Mouse (Mus musculus) heart, postnatal 0 days (tissue): Measurements from ENCODE around the gene Zmynd12.

ENCODE experiments used
- CTCF ChIP-seq: IDR thresholded peaks from 2 replicates; pipeline ENCODE4 v1.5.1; 2016; ENCODE audit warnings: antibody characterized with exemption, control low read depth, low read depth
- EP300 ChIP-seq: IDR thresholded peaks from 2 replicates; pipeline ENCODE4 v1.6.1; 2016; ENCODE audit warnings: antibody characterized with exemption, low read depth

- no peak for TF ChIP-seq CTCF
- TF ChIP-seq EP300, result no peak
Measured at GRCm38 (mm10) chr4:119450436-119450835, 27.8 kb downstream of the Zmynd12 start.
